Mouse (Mus musculus): ENCODE measurements at regions not wholly inside any gene's neighbourhood (a gene's known extent, or its start where the extent isn't known, plus 50 kb on each side); places are given as distances from the start of the nearest gene placed in this dataset.
A peak's percentile ranks its signal among the peaks of the same experiment; 100 is the strongest.

- DNase-seq = no peak
Observed at GRCm38 (mm10) chr8:115806139-115806538, 98.5 kb upstream of the Maf start.

- no peak for DNase-seq
Observed at GRCm38 (mm10) chr8:115793587-115793986, 86.0 kb upstream of the Maf start.

GRCm38 (mm10) chr8:115788421-115788820, 80.8 kb upstream of the Maf start:
- DNase-seq = no peak

DNA sequence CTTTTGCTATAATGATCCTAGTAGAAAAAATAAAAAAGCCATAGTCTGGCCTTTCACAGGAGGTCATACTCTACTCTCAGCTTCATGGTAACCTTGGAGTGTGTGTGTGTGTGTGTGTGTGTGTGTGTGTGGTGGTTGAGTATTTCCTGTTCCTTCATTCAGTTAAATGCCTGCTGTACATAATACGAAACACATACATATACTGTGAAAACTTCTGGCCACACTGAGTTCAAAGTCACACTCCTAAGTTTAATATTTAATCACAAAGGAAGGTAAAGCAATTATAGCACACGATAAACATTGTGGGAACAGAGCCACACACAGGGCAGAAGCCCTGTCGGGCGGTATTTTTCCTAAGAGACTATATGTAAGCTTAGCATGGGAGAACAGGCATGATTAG, 78.6 kb upstream of the Maf start:
- no peak for DNase-seq

DNA sequence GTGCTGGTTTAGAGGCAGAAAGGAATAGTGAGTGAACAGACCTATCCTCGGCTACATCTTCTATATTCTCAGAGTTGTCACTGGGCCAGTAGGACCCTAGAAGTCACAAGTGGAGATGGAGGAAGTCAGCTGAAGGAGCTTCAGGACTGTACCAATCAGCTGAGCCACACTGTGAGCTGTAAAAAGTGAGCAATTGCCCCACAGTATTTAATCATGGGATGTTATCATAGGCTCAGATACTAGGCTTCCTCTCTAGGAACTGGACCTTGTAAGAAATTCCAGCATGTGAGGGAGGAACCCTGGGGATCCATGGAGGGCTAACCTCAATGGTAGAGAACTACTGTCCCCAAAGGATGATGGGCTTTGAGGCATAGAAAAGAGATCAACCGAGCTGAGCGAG, 78.2 kb upstream of the Maf start:
- DNase-seq = no peak

- no peak for DNase-seq
Observed at GRCm38 (mm10) chr8:115783364-115783763, 75.8 kb upstream of the Maf start.

GRCm38 (mm10) chr8:115778433-115778832, 70.8 kb upstream of the Maf start:
- DNase-seq = no peak

DNA sequence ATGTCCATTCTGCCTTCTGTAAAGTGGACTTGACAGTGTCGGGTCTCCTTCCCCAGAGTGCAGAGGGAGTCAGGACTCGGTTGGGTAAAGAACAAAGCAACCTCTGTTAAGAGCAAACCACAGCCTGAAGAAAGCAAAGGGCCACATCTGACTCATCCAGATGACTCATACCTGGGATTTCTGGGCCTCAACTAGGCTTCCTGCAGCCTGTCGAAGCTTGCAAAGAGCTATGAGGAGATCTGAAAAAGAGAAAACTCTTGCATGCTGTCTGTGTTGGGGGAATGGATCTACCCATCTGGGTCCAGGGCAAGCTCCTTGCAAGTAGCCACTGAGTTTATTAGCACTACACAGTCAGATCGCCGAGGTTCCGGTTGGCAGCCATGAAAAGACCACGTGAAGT, 63.5 kb upstream of the Maf start:
- DNase-seq = no peak

GRCm38 (mm10) chr8:115768631-115769030, 61.0 kb upstream of the Maf start:
- no peak for DNase-seq

DNA sequence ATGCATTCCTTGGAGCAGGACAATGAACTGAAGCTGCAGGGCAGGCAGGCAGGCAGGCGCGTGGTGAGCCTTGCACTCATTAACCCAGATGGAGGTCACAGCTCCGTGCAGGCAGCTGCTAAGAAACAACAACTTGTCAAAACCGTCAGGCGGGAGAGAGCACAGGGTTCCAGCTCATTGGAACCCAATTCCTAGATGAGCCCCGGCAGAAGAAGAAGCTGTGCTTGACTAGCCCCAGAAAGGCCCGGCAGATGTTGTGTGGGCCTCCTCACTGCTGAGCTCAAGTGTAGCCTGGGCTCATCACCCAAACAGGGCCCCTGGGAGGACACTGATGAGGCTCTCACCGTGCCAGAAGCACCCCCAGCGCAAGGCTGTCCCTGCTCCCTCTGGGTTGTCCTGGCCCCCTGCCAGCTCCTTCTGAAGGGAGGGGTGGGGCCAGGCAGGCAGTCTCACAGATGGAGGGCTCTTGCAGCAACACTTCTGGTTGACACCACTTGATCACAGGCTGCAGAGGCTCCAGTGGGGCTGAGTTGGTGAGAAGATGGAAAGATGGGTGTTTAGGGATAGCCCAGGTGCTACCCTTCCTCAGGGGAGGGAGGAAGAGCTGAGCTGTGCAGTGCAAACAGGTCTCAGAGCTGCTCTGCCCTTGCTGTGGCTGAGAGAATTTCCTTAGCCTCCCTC, 58.8 kb upstream of the Maf start:
- peak; percentile 90 to 93 for DNase-seq

DNA sequence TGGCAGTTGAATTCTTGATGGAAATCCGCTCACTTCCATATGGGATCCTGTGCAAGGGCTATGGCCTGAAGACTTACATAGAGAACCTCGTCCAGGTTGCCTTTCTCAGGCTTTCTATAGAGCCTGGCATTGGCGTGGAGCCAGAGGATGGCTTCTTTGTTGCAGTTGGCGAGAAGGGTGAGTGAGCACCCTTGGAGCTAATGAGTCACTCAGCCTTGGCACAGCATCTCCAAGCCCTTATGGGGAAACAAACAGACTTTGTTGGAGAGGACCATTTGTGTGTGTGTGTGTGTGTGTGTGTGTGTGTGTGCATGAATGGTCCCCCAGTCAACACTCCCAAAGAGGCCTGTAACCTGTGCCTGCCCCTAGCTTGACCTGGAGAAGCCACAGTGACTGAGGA, 57.0 kb upstream of the Maf start:
- DNase-seq = peak; percentile 53 to 62

- DNase-seq = peak; percentile 18 to 69
Observed at GRCm38 (mm10) chr8:115758011-115758410, 50.4 kb upstream of the Maf start.
